Mouse (Mus musculus) effector memory CD4-positive, alpha-beta T cell, adult 5 months (primary cell): ENCODE results near the gene Ppt2. TPM values are rescaled to one million over a fixed set of nuclear protein-coding genes. Genes with fewer than 3 reads are reported as not detected.

Source experiments
- polyA plus RNA-seq: library from polyadenylated mRNA; unstranded; fragments of 100-300 nt; shearing (Covaris generic); gene quantifications from one replicate; pipeline ENCODE4 v1.2.1, GENCODE M21; 2017

Ppt2 gene
- 25.0 TPM for polyA plus RNA-seq

GRCm38 (mm10) chr17:34627943-34628643, at the start of gene Ppt2:
TSS of gene Ppt2 (minus strand) at chr17:34628510.

GRCm38 (mm10) chr17:34670235-34670634, 41.9 kb upstream of the Ppt2 start, which contains the start of gene Tnxb:
TSS of gene Tnxb (plus strand) at chr17:34670535.

GRCm38 (mm10) chr17:34646906-34647787, 18.8 kb upstream of the Ppt2 start, which contains the start of gene Atf6b:
TSS of gene Atf6b (plus strand) at chr17:34647146.

GRCm38 (mm10) chr17:34644608-34645007, 16.3 kb upstream of the Ppt2 start, which contains the start of gene Fkbpl:
TSS of gene Fkbpl (plus strand) at chr17:34644764.

GRCm38 (mm10) chr17:34629221-34629751, 976 bp upstream of the Ppt2 start, which contains the start of gene Prrt1:
TSS of gene Prrt1 (plus strand) at chr17:34629533.

GRCm38 (mm10) chr17:34615871-34616270, 12.4 kb downstream of the Ppt2 start, which contains the start of gene Egfl8:
TSS of gene Egfl8 (minus strand) at chr17:34615971.

GRCm38 (mm10) chr17:34604061-34604508, 24.2 kb downstream of the Ppt2 start, which contains the start of gene Agpat1:
TSS of gene Agpat1 (plus strand) at chr17:34604262.

GRCm38 (mm10) chr17:34603375-34604060, 24.8 kb downstream of the Ppt2 start, which contains the start of gene Rnf5:
TSS of gene Rnf5 (minus strand) at chr17:34603690.

GRCm38 (mm10) chr17:34597566-34598095, 30.7 kb downstream of the Ppt2 start, which contains the start of gene Ager:
TSS of gene Ager (plus strand) at chr17:34597862.

GRCm38 (mm10) chr17:34591029-34591993, 37.0 kb downstream of the Ppt2 start, which contains the start of gene Pbx2:
TSS of gene Pbx2 (plus strand) at chr17:34591266.

GRCm38 (mm10) chr17:34589681-34590101, 38.6 kb downstream of the Ppt2 start, which contains the start of gene Gpsm3:
TSS of gene Gpsm3 (plus strand) at chr17:34589806.

Other genes with a start within 250 kb of the Ppt2 start
- gene BC051142, start 229.7 kb downstream of the Ppt2 start, polyA plus RNA-seq: 1.6 TPM
- not detected for gene Btnl4, start 151.2 kb downstream of the Ppt2 start, polyA plus RNA-seq
- not detected for gene Btnl6, start 111.2 kb downstream of the Ppt2 start, polyA plus RNA-seq
- 0.51 TPM for gene Notch4, start 64.2 kb downstream of the Ppt2 start, polyA plus RNA-seq
- gene Gpsm3, start 38.7 kb downstream of the Ppt2 start, polyA plus RNA-seq: 234 TPM
- 6.4 TPM for gene Pbx2, start 37.2 kb downstream of the Ppt2 start, polyA plus RNA-seq
- 0.60 TPM for gene Ager, start 30.6 kb downstream of the Ppt2 start, polyA plus RNA-seq
- gene Rnf5, start 24.8 kb downstream of the Ppt2 start, polyA plus RNA-seq: 58.0 TPM
- gene Agpat1, start 24.2 kb downstream of the Ppt2 start, polyA plus RNA-seq: 21.4 TPM
- 0.92 TPM for gene Egfl8, start 12.5 kb downstream of the Ppt2 start, polyA plus RNA-seq
- 20.2 TPM for gene Prrt1, start 1.0 kb upstream of the Ppt2 start, polyA plus RNA-seq
- 3.2 TPM for gene Fkbpl, start 16.3 kb upstream of the Ppt2 start, polyA plus RNA-seq
- 56.1 TPM for gene Atf6b, start 18.6 kb upstream of the Ppt2 start, polyA plus RNA-seq
- gene Tnxb, start 42.0 kb upstream of the Ppt2 start, polyA plus RNA-seq: not detected
- not detected for gene C4b, start 115.4 kb upstream of the Ppt2 start, polyA plus RNA-seq
- gene Cyp21a1, start 176.1 kb upstream of the Ppt2 start, polyA plus RNA-seq: not detected
- gene Stk19, start 208.4 kb upstream of the Ppt2 start, polyA plus RNA-seq: 25.8 TPM
- gene Dxo, start 208.5 kb upstream of the Ppt2 start, polyA plus RNA-seq: 123 TPM
- gene Skiv2l, start 221.7 kb upstream of the Ppt2 start, polyA plus RNA-seq: 128 TPM
- 49.5 TPM for gene Nelfe, start 221.9 kb upstream of the Ppt2 start, polyA plus RNA-seq
- not detected for gene Cfb, start 234.0 kb upstream of the Ppt2 start, polyA plus RNA-seq